In genomic region chr4:125134631-125135030, GRCm38 (mm10) we compare ENCODE assay signal across 33 mouse cellular contexts. TPM values are rescaled to one million over a fixed set of nuclear protein-coding genes. Genes with fewer than 3 reads are reported as not detected.
DNase-seq lines count a peak whose midpoint lies in the region; ATAC-seq and TF ChIP-seq lines count a peak whose summit lies in the region.
"Had no signal": no experiment of that assay in that cellular context is flagged by ENCODE, and none has a peak within 500 bp of the region (broad histone marks: within the 10 kb centered on the region; RNA-seq: fewer than 3 reads in every experiment).

No protein-coding gene starts in this region.

- no peak for TF ChIP-seq POLR2A in embryonic fibroblast, embryonic 13.5 days (IDR thresholded peaks at IDR 0.05; ENCODE audit: low read depth, low read length)

- peak; percentile 51 for DNase-seq in 3T3-L1 (ENCODE audit: low read depth, low spot score)
- DNase-seq in ES-E14 (ENCODE audit: low read depth, low spot score), result no peak
- no peak for DNase-seq in hindbrain, postnatal 0 days (ENCODE audit: low spot score)
- DNase-seq in retina, postnatal 1 day, result no peak
- DNase-seq: adrenal gland, adult 8-10 months; adrenal gland, postnatal 25 days; B cell, adult 2 months; cerebellum, adult 11-12 months; cerebellum, adult 8-10 months; cerebellum, postnatal 10 days; cerebellum, postnatal 36 days; embryo, embryonic 11 days; forebrain, postnatal 0 days; gastrocnemius, adult 2 months; gastrocnemius, postnatal 25 days; heart, adult 18-20 months; heart, postnatal 10 days; heart, postnatal 36 days had no signal

- WGBS in hindbrain, postnatal 0 days, result 80% methylated on average over 5 of the region's 5 CpGs

- in situ Hi-C loops in ES-E14 (cut with MboI; ENCODE audit: low sequenced_read_pairs in 2 of 2, unreplicated experiment in 2 of 2), result no loop called here

- H3K9me3 ChIP-seq in ES-E14 (ENCODE audit: control insufficient read depth, insufficient read depth, low read depth, low read length), result no peaks in the 10 kb centered on the region; the same call in 1 of the 2 replicates
- no peaks in the 10 kb centered on the region for H3K9me3 ChIP-seq in hindbrain, postnatal 0 days (ENCODE audit: low read length)
- H3K9me3 ChIP-seq: embryonic facial prominence, embryonic 10.5 days; embryonic facial prominence, embryonic 13.5 days; forebrain, embryonic 10.5 days; forebrain, embryonic 13.5 days; G1E; heart, embryonic 12.5 days; heart, embryonic 15.5 days; hindbrain, embryonic 10.5 days; hindbrain, embryonic 13.5 days had no signal

- TF ChIP-seq CTCF in embryonic fibroblast, embryonic 13.5 days (IDR thresholded peaks at IDR 0.05; ENCODE audit: borderline replicate concordance, insufficient read depth, low read length), result no peak
- no peak for TF ChIP-seq CTCF in hindbrain, postnatal 0 days (IDR thresholded peaks at IDR 0.05; ENCODE audit: low read depth)

- no peaks in the 10 kb centered on the region; the same call in 1 of the 2 replicates for H3K27me3 ChIP-seq in hindbrain, postnatal 0 days (ENCODE audit: insufficient read depth, low read length)
- H3K27me3 ChIP-seq: CH12.LX; embryonic facial prominence, embryonic 13.5 days; forebrain, embryonic 13.5 days; heart, embryonic 12.5 days; heart, embryonic 15.5 days had no signal

- H3K4me1 ChIP-seq in ES-E14 (ENCODE audit: control insufficient read depth in 2 of 2, insufficient read depth in 2 of 2, low read length in 2 of 2, poor library complexity in 1 of 2), result peaks cover 11 to 20% of the 10 kb centered on the region in 2 experiments; a peak in 3 of 4 replicates
- peaks cover 5% of the 10 kb centered on the region; the same call in 1 of the 2 replicates for H3K4me1 ChIP-seq in embryonic fibroblast, embryonic 13.5 days (ENCODE audit: control insufficient read depth, insufficient read depth, low read length)
- no peaks in the 10 kb centered on the region for H3K4me1 ChIP-seq in hindbrain, postnatal 0 days (ENCODE audit: insufficient read depth, low read length)
- H3K4me1 ChIP-seq: embryonic facial prominence, embryonic 13.5 days; forebrain, embryonic 13.5 days; hindbrain, embryonic 10.5 days; hindbrain, embryonic 13.5 days had no signal

- no peak overlapping the region for H3K4me2 ChIP-seq in hindbrain, postnatal 0 days (ENCODE audit: low read depth, low read length)
- H3K4me2 ChIP-seq: embryonic facial prominence, embryonic 13.5 days; forebrain, embryonic 13.5 days; heart, embryonic 12.5 days; heart, embryonic 15.5 days; hindbrain, embryonic 13.5 days had no signal

- ATAC-seq in hindbrain, postnatal 0 days, result no peak
- ATAC-seq in inflammation-experienced regulatory T-cells, adult 6 months, result no peak
- ATAC-seq: activated CD4-positive, CD25-positive, alpha-beta regulatory T cell, adult 4 months; forebrain, embryonic 13.5 days; forebrain, postnatal 0 days; hindbrain, embryonic 16.5 days; intestine, postnatal 0 days had no signal

- no peak overlapping the region for H3K4me3 ChIP-seq in ES-E14 (ENCODE audit: insufficient read depth in 1 of 2, low read depth in 1 of 2, low read length in 2 of 2, poor library complexity in 1 of 2, severe bottlenecking in 1 of 2)
- H3K4me3 ChIP-seq in embryonic fibroblast, embryonic 13.5 days (ENCODE audit: insufficient read depth, low read length), result no peak overlapping the region
- no peak overlapping the region for H3K4me3 ChIP-seq in hindbrain, postnatal 0 days (ENCODE audit: low read length)
- H3K4me3 ChIP-seq: embryonic facial prominence, embryonic 10.5 days; embryonic facial prominence, embryonic 13.5 days; forebrain, embryonic 10.5 days; forebrain, embryonic 13.5 days; gastrocnemius, adult 2 months; heart, embryonic 12.5 days; heart, embryonic 15.5 days; hindbrain, embryonic 10.5 days; hindbrain, embryonic 13.5 days had no signal

- H3K36me3 ChIP-seq in ES-E14 (ENCODE audit: control insufficient read depth, insufficient read depth, low read length, poor library complexity, severe bottlenecking), result no peaks in the 10 kb centered on the region; the same call in 1 of the 2 replicates
- no peaks in the 10 kb centered on the region for H3K36me3 ChIP-seq in hindbrain, postnatal 0 days (ENCODE audit: insufficient read depth, low read length)
- H3K36me3 ChIP-seq: embryonic facial prominence, embryonic 10.5 days; embryonic facial prominence, embryonic 13.5 days; forebrain, embryonic 10.5 days; G1E; heart, embryonic 12.5 days; heart, embryonic 15.5 days; hindbrain, embryonic 10.5 days; hindbrain, embryonic 13.5 days had no signal

- peak overlapping the region; percentile 33; the same call in 1 of the 2 replicates for H3K9ac ChIP-seq in ES-E14 (ENCODE audit: insufficient read depth, low read depth, low read length, poor library complexity, severe bottlenecking)
- no peak overlapping the region for H3K9ac ChIP-seq in hindbrain, postnatal 0 days (replicated peaks; ENCODE audit: low read length)
- H3K9ac ChIP-seq: embryonic facial prominence, embryonic 13.5 days; forebrain, embryonic 13.5 days; forebrain, postnatal 0 days; heart, embryonic 12.5 days; heart, embryonic 15.5 days; hindbrain, embryonic 13.5 days had no signal

- H3K27ac ChIP-seq in ES-E14 (ENCODE audit: insufficient read depth, low read depth, low read length, poor library complexity, severe bottlenecking), result peak overlapping the region; percentile 88
- H3K27ac ChIP-seq in embryonic fibroblast, embryonic 13.5 days (ENCODE audit: insufficient read depth, low read length), result peak overlapping the region; percentile 23; the same call in 1 of the 2 replicates
- H3K27ac ChIP-seq in hindbrain, postnatal 0 days, result no peak overlapping the region
- H3K27ac ChIP-seq: embryonic facial prominence, embryonic 10.5 days; embryonic facial prominence, embryonic 13.5 days; forebrain, embryonic 10.5 days; forebrain, embryonic 13.5 days; gastrocnemius, adult 2 months; heart, embryonic 15.5 days; hindbrain, embryonic 10.5 days; hindbrain, embryonic 13.5 days had no signal

TF ChIP-seq in ES-E14, 5 proteins besides CTCF, POLR2A, EP300 and RAD21:
- TF ChIP-seq ZNF384 (IDR thresholded peaks at IDR 0.05; ENCODE audit: low read depth, low read length) (no peak), MAFK (IDR thresholded peaks at IDR 0.05; ENCODE audit: insufficient read depth, low read depth, low read length) (no peak), CHD2 (IDR thresholded peaks at IDR 0.05; ENCODE audit: low read depth, low read length) (no peak), ZC3H11A (IDR thresholded peaks at IDR 0.05; ENCODE audit: borderline replicate concordance, low read depth, low read length) (no peak), HCFC1 (IDR thresholded peaks at IDR 0.05; ENCODE audit: borderline replicate concordance, insufficient read depth, low read length) (no peak)
TF ChIP-seq in ES-E14: peak in this region for 0.

RNA-seq across cellular contexts. Expression of gene Zc3h12a, which starts 7.0 kb away (rescaled TPM):
- 4.9 and 10.4 TPM in 2 replicates for total RNA-seq in ES-E14 (2012; rRNA removed)
- polyA plus RNA-seq in embryonic fibroblast, embryonic 13.5 days (2011; ENCODE audit: insufficient read length, low read depth, missing spikeins), result 6.0 and 8.9 TPM in 2 replicates
- not detected in 2 replicates for total RNA-seq in hindbrain, postnatal 0 days (2014; rRNA removed)
- 0.16 and 0.31 TPM in 2 replicates for polyA plus RNA-seq in hindbrain, postnatal 0 days (2015; fragmentation: Nextera tagmentation; extraction: Ambion mirVana)
- polyA plus RNA-seq in inflammation-experienced regulatory T-cells, adult 6 months (2017; shearing (Covaris generic)), result 1 to 10 TPM; 4.6 to 6.5 (median 6.5) TPM
- total RNA-seq: forebrain, postnatal 0 days had no signal

RNA-seq across cellular contexts. Expression of gene Meaf6, which starts 49.7 kb away (rescaled TPM):
- total RNA-seq in ES-E14 (2012; rRNA removed), result 20.6 and 25.0 TPM in 2 replicates
- 21.8 and 35.7 TPM in 2 replicates for polyA plus RNA-seq in embryonic fibroblast, embryonic 13.5 days (2011; ENCODE audit: insufficient read length, low read depth, missing spikeins)
- 47.0 and 50.4 TPM in 2 replicates for total RNA-seq in hindbrain, postnatal 0 days (2014; rRNA removed)
- 131 and 133 TPM in 2 replicates for polyA plus RNA-seq in hindbrain, postnatal 0 days (2015; fragmentation: Nextera tagmentation; extraction: Ambion mirVana)
- polyA plus RNA-seq in inflammation-experienced regulatory T-cells, adult 6 months (2017; shearing (Covaris generic)), result 10 to 100 TPM; 60.4 to 68.9 (median 64.1) TPM
